Mouse (Mus musculus) heart, embryonic 12.5 days (tissue): ENCODE measurements around the gene 4921507P07Rik. TPM values are rescaled to one million over a fixed set of nuclear protein-coding genes. Genes with fewer than 3 reads are reported as not detected.

Experiments
- ATAC-seq: fragments of 200-750 bp; cut with Nextera tagmentation; 2 replicates; pipeline ENCODE4 v1.8.0; 2017; ENCODE audit warnings: moderate TSS enrichment, moderate library complexity; ENCODE audit not compliant: insufficient number of reproducible peaks, low FRiP score
- H3K27ac ChIP-seq: fragments of 300-500 bp; sonication (generic); 2 replicates; pipeline ENCODE4 v1.5.1; 2016; ENCODE audit warnings: mild to moderate bottlenecking, moderate library complexity; ENCODE audit not compliant: poor library complexity, severe bottlenecking
- H3K27me3 ChIP-seq: fragments of 300-500 bp; sonication (generic); replicated peaks from 2 replicates; pipeline ENCODE4 v1.6.1; 2016; ENCODE audit warnings: mild to moderate bottlenecking, moderate library complexity
- H3K36me3 ChIP-seq: fragments of 300-500 bp; sonication (generic); 2 replicates; pipeline ENCODE4 v1.6.1; 2016; ENCODE audit warnings: mild to moderate bottlenecking, moderate library complexity
- H3K4me1 ChIP-seq: fragments of 300-500 bp; sonication (generic); replicated peaks from 2 replicates; pipeline ENCODE4 v1.6.1; 2016; ENCODE audit warnings: mild to moderate bottlenecking
- H3K4me2 ChIP-seq: fragments of 300-500 bp; sonication (generic); 2 replicates; pipeline ENCODE4 v1.6.1; 2016; ENCODE audit warnings: mild to moderate bottlenecking, moderate library complexity
- H3K4me3 ChIP-seq: fragments of 300-500 bp; sonication (generic); 2 replicates; pipeline ENCODE4 v1.5.1; 2016; ENCODE audit warnings: mild to moderate bottlenecking
- H3K9ac ChIP-seq: fragments of 300-500 bp; sonication (generic); 2 replicates; pipeline ENCODE4 v1.6.1; 2016; ENCODE audit warnings: mild to moderate bottlenecking, moderate library complexity
- H3K9me3 ChIP-seq: fragments of 300-500 bp; sonication (generic); replicated peaks from 2 replicates; pipeline ENCODE4 v1.6.1; 2016; ENCODE audit warnings: mild to moderate bottlenecking, moderate library complexity
- WGBS: fragments of 180-500 bp; shearing (Covaris S2); methylation state at CpG from one replicate; pipeline ENCODE4 v1.1.7; 2016; 5-methylcytosine and 5-hydroxymethylcytosine counted together
- microRNA-seq: library from miRNA; unstranded; fragments of <30 nt; microRNA quantifications from one replicate; pipeline ENCODE4, GENCODE M21; 2017
- polyA plus RNA-seq: library from polyadenylated mRNA; unstranded; fragments of >200 nt; fragmentation: Nextera tagmentation; extraction: Ambion mirVana; gene quantifications from 2 replicates; pipeline ENCODE4 v1.2.1, GENCODE M21; 2016

Gene 4921507P07Rik
- polyA plus RNA-seq, 1 experiment from 2014 or later: 0.26 TPM

DNA sequence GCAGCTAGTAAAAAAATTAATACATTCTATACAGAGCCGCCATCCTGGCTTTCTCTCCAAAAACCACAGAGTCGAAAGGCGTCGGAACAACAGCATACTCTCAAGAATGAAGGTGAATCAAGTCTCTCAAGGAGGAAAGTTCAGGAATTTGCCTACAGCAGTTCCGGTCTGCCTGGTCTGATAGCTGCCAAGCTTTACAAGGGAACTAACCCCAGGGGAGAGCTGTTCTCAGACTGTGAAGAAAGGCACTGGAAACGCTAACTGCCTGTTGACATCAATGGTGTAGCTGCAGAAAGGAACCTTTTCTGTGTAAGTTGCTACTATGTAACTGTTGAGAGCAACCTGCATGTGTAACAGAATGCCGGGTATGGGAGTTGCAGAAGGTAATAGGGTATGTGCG is 64.5 kb downstream of the 4921507P07Rik start:
- no peak for ATAC-seq
- WGBS: 56% methylated on average over 8 of the region's 8 CpGs

DNA sequence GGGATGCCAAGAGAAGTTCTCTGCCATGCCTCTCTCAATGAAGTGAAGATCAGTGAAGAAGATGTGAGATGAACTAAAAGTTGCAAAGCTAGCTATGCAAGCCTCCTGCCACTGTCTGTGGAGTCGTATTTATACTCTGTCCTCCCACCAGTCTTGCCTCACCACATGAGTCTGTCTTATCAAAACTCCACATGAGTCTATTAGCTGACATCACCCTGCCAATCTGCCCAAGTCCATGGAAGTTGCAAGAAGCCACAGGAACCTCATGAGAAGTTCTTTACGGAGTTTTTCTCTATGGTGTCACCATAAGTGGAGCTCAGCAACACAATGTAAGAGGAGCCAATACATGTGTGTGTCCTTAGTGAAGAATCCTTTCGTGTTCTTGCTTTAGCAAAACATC is 65.4 kb downstream of the 4921507P07Rik start:
- no peak for ATAC-seq
- H3K4me3 ChIP-seq: no peak overlapping the region
- no peaks in the 10 kb centered on the region for H3K9me3 ChIP-seq
- H3K4me1 ChIP-seq: peaks cover 6% of the 10 kb centered on the region; the same call in 1 of the 2 replicates
- 79% methylated on average over 3 of the region's 3 CpGs for WGBS
- H3K27ac ChIP-seq: no peak overlapping the region
- H3K36me3 ChIP-seq: no peaks in the 10 kb centered on the region
- H3K27me3 ChIP-seq: no peaks in the 10 kb centered on the region
- no peak overlapping the region for H3K9ac ChIP-seq
- H3K4me2 ChIP-seq: no peak overlapping the region

More for the DNA sequence above, 64.5 kb downstream of the 4921507P07Rik start:
- H3K36me3 ChIP-seq: no peaks in the 10 kb centered on the region
- H3K27ac ChIP-seq: no peak overlapping the region
- peaks cover 9% of the 10 kb centered on the region; the same call in 1 of the 2 replicates for H3K4me1 ChIP-seq
- no peak overlapping the region for H3K4me3 ChIP-seq
- no peak overlapping the region for H3K9ac ChIP-seq
- no peak overlapping the region for H3K4me2 ChIP-seq
- no peaks in the 10 kb centered on the region for H3K9me3 ChIP-seq
- H3K27me3 ChIP-seq: no peaks in the 10 kb centered on the region

DNA sequence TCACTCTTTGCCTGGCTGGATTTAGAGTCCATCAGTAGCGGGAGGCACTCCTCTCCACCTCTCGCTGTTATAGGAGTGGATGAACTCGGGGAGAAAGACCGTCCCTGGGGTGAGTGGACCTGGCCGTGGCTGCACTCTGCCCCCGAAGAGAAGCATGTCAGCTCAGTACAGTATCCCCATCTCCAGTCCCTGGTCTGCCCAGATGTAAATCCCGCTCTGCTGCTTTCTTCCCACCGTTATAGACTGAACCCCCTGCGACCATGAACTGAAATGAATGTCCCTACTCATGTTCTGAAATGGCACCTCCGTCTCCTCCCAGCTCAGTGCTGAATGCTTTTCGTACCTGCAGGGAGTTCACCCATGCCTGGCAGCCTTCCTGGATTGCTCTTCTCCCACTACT is 67.2 kb downstream of the 4921507P07Rik start:
- 0 out of 2 replicates have a peak overlapping the region, but pooled peaks have one; percentile 11 for H3K4me2 ChIP-seq
- no peaks in the 10 kb centered on the region for H3K36me3 ChIP-seq
- H3K4me3 ChIP-seq: no peak overlapping the region
- no peaks in the 10 kb centered on the region for H3K9me3 ChIP-seq
- peaks cover 6% of the 10 kb centered on the region; the same call in 1 of the 2 replicates for H3K4me1 ChIP-seq
- 69% methylated on average over 11 of the region's 11 CpGs for WGBS
- no peaks in the 10 kb centered on the region for H3K27me3 ChIP-seq
- no peak overlapping the region for H3K9ac ChIP-seq
- no peak overlapping the region for H3K27ac ChIP-seq
- no peak for ATAC-seq

DNA sequence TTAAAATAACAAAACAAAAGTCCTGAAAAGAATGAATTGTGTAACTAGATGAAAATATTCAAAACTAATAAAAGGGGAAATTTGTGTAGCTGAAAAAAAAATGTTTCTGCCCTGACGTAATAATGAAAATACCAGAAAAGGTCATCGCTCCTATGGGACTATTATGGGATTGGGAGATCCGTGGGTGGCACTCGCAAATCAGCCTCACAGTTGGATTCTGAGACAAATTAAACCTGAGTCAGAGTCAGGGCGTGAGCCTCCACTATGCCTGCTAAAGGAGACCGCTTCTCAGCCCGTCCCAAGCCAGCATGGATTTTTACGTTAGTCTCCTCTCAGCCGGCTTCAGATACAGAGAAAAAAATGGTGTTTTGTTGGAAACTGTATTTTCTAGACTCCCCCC is 69.0 kb downstream of the 4921507P07Rik start:
- no peaks in the 10 kb centered on the region for H3K36me3 ChIP-seq
- H3K4me1 ChIP-seq: peaks cover 6% of the 10 kb centered on the region; the same call in 1 of the 2 replicates
- H3K4me3 ChIP-seq: no peak overlapping the region
- H3K4me2 ChIP-seq: no peak overlapping the region
- no peak overlapping the region for H3K27ac ChIP-seq
- H3K9ac ChIP-seq: no peak overlapping the region
- no peaks in the 10 kb centered on the region for H3K27me3 ChIP-seq
- 75% methylated on average over 9 of the region's 9 CpGs for WGBS
- no peaks in the 10 kb centered on the region for H3K9me3 ChIP-seq
- no peak for ATAC-seq

DNA sequence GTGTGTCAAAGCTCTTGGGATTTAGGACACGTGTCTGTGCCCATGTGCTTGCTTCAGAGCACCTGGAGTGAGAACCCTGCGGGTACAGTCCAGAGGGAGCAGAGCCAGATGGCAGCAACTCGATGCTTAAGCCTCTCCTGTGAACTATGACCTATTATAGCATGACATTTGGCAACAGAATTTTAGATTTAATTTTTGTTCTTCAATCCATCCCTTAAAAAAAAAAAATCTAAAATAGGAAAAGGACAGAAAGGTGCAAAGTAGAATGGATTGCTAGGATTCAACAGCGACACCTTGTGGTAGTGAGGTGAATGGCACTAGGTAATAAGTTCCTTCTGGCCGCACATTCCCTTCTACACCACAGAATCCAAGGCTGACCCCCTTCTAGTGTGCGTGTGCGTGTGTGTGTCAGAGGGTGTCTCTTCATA is 69.8 kb downstream of the 4921507P07Rik start:
- Histone ChIP-seq H3K9ac (no peak overlapping the region), H3K4me3 (no peak overlapping the region), H3K27me3 (no peaks in the 10 kb centered on the region), H3K4me2 (no peak overlapping the region), H3K9me3 (no peaks in the 10 kb centered on the region), H3K36me3 (no peaks in the 10 kb centered on the region), H3K4me1 (peaks cover 6% of the 10 kb centered on the region; the same call in 1 of the 2 replicates), H3K27ac (no peak overlapping the region)
- no peak for ATAC-seq
- 29% methylated on average over 7 of the region's 7 CpGs for WGBS

DNA sequence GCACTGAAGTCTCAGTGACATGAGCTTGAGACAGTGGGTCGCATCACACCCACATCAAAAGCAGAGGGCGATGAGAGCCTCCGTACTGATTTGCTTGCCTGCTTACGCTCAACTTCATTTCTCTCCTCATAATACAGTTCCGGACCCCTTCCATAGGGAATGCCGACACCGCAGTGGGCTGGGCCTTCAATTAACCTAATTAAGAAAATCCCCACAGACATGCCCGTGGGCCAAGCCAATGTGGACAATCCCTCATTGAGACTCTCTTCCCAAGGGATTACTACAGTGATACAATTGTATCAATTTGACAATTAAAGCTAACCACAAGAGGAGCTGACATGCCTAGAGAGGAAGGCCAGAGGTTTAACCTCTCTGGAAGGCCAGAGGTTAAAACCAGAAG is 70.6 kb downstream of the 4921507P07Rik start:
- Histone ChIP-seq H3K9ac (no peak overlapping the region), H3K4me3 (no peak overlapping the region), H3K4me1 (peaks cover 6% of the 10 kb centered on the region; the same call in 1 of the 2 replicates), H3K27me3 (no peaks in the 10 kb centered on the region), H3K9me3 (no peaks in the 10 kb centered on the region), H3K4me2 (no peak overlapping the region), H3K27ac (no peak overlapping the region), H3K36me3 (no peaks in the 10 kb centered on the region)
- no peak for ATAC-seq
- 83% methylated on average over 8 of the region's 8 CpGs for WGBS

DNA sequence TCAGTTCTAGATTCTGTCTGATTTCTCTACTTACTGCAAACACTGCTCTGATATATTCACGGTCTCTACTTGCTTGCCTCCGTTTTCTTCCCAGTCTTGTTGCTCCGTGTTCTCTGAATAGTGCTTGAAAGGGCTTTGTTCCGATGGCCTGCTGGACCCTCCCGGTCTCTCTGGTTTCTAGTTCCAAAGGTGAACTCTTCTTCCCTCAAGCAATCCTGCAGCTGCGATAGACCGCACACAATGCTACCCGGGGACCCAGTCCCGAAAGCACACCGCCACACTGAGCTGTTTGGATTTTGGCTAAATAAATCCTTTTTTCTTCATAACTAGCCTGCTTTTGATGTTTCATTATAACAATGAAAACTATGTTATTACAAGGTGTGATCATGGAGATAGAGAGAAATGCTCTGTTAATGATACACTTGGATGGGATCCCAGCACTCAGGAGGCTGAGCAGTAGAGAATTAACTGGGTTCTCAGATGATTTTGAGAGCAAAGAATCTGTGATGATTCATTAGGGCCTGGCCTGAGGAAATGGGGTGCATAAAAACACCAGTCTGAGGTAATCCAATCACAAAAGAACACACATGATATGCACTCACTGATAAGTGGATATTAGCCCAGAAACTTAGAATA is 72.1 kb downstream of the 4921507P07Rik start:
- WGBS: 87% methylated on average over 10 of the region's 10 CpGs
- no peak for ATAC-seq

More for the DNA sequence above, 72.1 kb downstream of the 4921507P07Rik start:
- Histone ChIP-seq H3K4me3 (no peak overlapping the region), H3K9ac (no peak overlapping the region), H3K4me2 (no peak overlapping the region), H3K27me3 (no peaks in the 10 kb centered on the region), H3K4me1 (peaks cover 6% of the 10 kb centered on the region; the same call in 1 of the 2 replicates), H3K27ac (no peak overlapping the region), H3K9me3 (no peaks in the 10 kb centered on the region), H3K36me3 (no peaks in the 10 kb centered on the region)

Small RNAs within 50 kb of the gene (microRNA-seq; reads per million reads assigned to microRNA genes)
- gene Mir6371: not detected

Other genes with a start within 250 kb of the 4921507P07Rik start
- 15.5 and 18.5 TPM in 2 replicates for gene Osbpl3, start 140.4 kb downstream of the 4921507P07Rik start, polyA plus RNA-seq
- 176 and 183 TPM in 2 replicates for gene Cycs, start 30.1 kb downstream of the 4921507P07Rik start, polyA plus RNA-seq
- gene Npvf, start 57.8 kb upstream of the 4921507P07Rik start, polyA plus RNA-seq: 0.32 TPM in 1 of 2 replicates, not detected in the other